Mouse (Mus musculus): ENCODE data around the gene Olfr62. TPM values are rescaled to one million over a fixed set of nuclear protein-coding genes. Genes with fewer than 3 reads are reported as not detected.
A peak's percentile ranks its signal among the peaks of the same experiment; 100 is the strongest.

Gene Olfr62
- not detected in 2 replicates for polyA plus RNA-seq (2012; ENCODE audit: insufficient read depth, insufficient read length, missing spikeins)

- TF ChIP-seq POLR2A (IDR thresholded peaks at IDR 0.05; ENCODE audit: borderline replicate concordance, low read depth, low read length) = no peak
- Histone ChIP-seq H3K4me3 (ENCODE audit: insufficient read depth, low read length) (no peak within 1 kb of the TSS), H3K27ac (ENCODE audit: insufficient read depth, low read depth, low read length) (no peak within 1 kb of the TSS), H3K4me1 (ENCODE audit: control insufficient read depth, insufficient read depth, low read length) (no peaks in the 10 kb centered on the region)
Measured at GRCm38 (mm10) chr4:118658652-118659051, at the start of gene Olfr62. Gene Olfr62, plus strand, starts transcription at chr4:118658952.

GRCm38 (mm10) chr4:118609836-118610235 lies 48.9 kb upstream of the Olfr62 start:
- no peak overlapping the region for H3K27ac ChIP-seq (ENCODE audit: insufficient read depth, low read depth, low read length)
- TF ChIP-seq POLR2A (IDR thresholded peaks at IDR 0.05; ENCODE audit: borderline replicate concordance, low read depth, low read length) (no peak), CTCF (IDR thresholded peaks at IDR 0.05; ENCODE audit: low read depth, low read length) (no peak)
- H3K4me1 ChIP-seq (ENCODE audit: control insufficient read depth, insufficient read depth, low read length) = no peaks in the 10 kb centered on the region
- H3K4me3 ChIP-seq (ENCODE audit: insufficient read depth, low read length) = no peak overlapping the region

- H3K4me3 ChIP-seq (ENCODE audit: insufficient read depth, low read length) = no peak overlapping the region
- H3K4me1 ChIP-seq (ENCODE audit: control insufficient read depth, insufficient read depth, low read length) = no peaks in the 10 kb centered on the region
- no peak overlapping the region for H3K27ac ChIP-seq (ENCODE audit: insufficient read depth, low read depth, low read length)
- no peak for TF ChIP-seq POLR2A (IDR thresholded peaks at IDR 0.05; ENCODE audit: borderline replicate concordance, low read depth, low read length)
- TF ChIP-seq CTCF (IDR thresholded peaks at IDR 0.05; ENCODE audit: low read depth, low read length) = peak; percentile 94
Measured at GRCm38 (mm10) chr4:118612619-118613018, 46.1 kb upstream of the Olfr62 start.

GRCm38 (mm10) chr4:118615412-118615811 lies 43.3 kb upstream of the Olfr62 start:
- Histone ChIP-seq H3K27ac (ENCODE audit: insufficient read depth, low read depth, low read length) (no peak overlapping the region), H3K4me3 (ENCODE audit: insufficient read depth, low read length) (no peak overlapping the region), H3K4me1 (ENCODE audit: control insufficient read depth, insufficient read depth, low read length) (no peaks in the 10 kb centered on the region)
- TF ChIP-seq POLR2A (IDR thresholded peaks at IDR 0.05; ENCODE audit: borderline replicate concordance, low read depth, low read length) = no peak
- no peak for TF ChIP-seq CTCF (IDR thresholded peaks at IDR 0.05; ENCODE audit: low read depth, low read length)

GRCm38 (mm10) chr4:118620279-118620966 lies 38.3 kb upstream of the Olfr62 start, which contains the start of the genes Cfap57 and Ebna1bp2:
Gene Cfap57, minus strand, starts transcription at chr4:118620777.
Gene Ebna1bp2, plus strand, starts transcription at chr4:118620799.
- H3K4me3 ChIP-seq (ENCODE audit: insufficient read depth, low read length) = peak within 1 kb of the TSS; percentile 98
- peaks cover 5% of the 10 kb centered on the region for H3K4me1 ChIP-seq (ENCODE audit: control insufficient read depth, insufficient read depth, low read length)
- no peak for TF ChIP-seq POLR2A (IDR thresholded peaks at IDR 0.05; ENCODE audit: borderline replicate concordance, low read depth, low read length)
- no peak for TF ChIP-seq CTCF (IDR thresholded peaks at IDR 0.05; ENCODE audit: low read depth, low read length)
- peak within 1 kb of the TSS; percentile 21 for H3K27ac ChIP-seq (ENCODE audit: insufficient read depth, low read depth, low read length)

- TF ChIP-seq POLR2A (IDR thresholded peaks at IDR 0.05; ENCODE audit: borderline replicate concordance, low read depth, low read length) (no peak), CTCF (IDR thresholded peaks at IDR 0.05; ENCODE audit: low read depth, low read length) (no peak)
- Histone ChIP-seq H3K4me3 (ENCODE audit: insufficient read depth, low read length) (peak overlapping the region; percentile 98), H3K4me1 (ENCODE audit: control insufficient read depth, insufficient read depth, low read length) (peaks cover 5% of the 10 kb centered on the region), H3K27ac (ENCODE audit: insufficient read depth, low read depth, low read length) (peak overlapping the region; percentile 21)
Measured at GRCm38 (mm10) chr4:118620967-118621320, 37.8 kb upstream of the Olfr62 start.

- peak overlapping the region; percentile 98 for H3K4me3 ChIP-seq (ENCODE audit: insufficient read depth, low read length)
- H3K4me1 ChIP-seq (ENCODE audit: control insufficient read depth, insufficient read depth, low read length) = peaks cover 5% of the 10 kb centered on the region
- H3K27ac ChIP-seq (ENCODE audit: insufficient read depth, low read depth, low read length) = no peak overlapping the region
- TF ChIP-seq POLR2A (IDR thresholded peaks at IDR 0.05; ENCODE audit: borderline replicate concordance, low read depth, low read length) (no peak), CTCF (IDR thresholded peaks at IDR 0.05; ENCODE audit: low read depth, low read length) (no peak)
Measured at GRCm38 (mm10) chr4:118621781-118622180, 37.0 kb upstream of the Olfr62 start.

- Histone ChIP-seq H3K27ac (ENCODE audit: insufficient read depth, low read depth, low read length) (no peak overlapping the region), H3K4me1 (ENCODE audit: control insufficient read depth, insufficient read depth, low read length) (no peaks in the 10 kb centered on the region), H3K4me3 (ENCODE audit: insufficient read depth, low read length) (no peak overlapping the region)
- no peak for TF ChIP-seq CTCF (IDR thresholded peaks at IDR 0.05; ENCODE audit: low read depth, low read length)
- TF ChIP-seq POLR2A (IDR thresholded peaks at IDR 0.05; ENCODE audit: borderline replicate concordance, low read depth, low read length) = no peak
Measured at GRCm38 (mm10) chr4:118630261-118630660, 28.5 kb upstream of the Olfr62 start.

GRCm38 (mm10) chr4:118642346-118643190 lies 16.2 kb upstream of the Olfr62 start:
- TF ChIP-seq CTCF (IDR thresholded peaks at IDR 0.05; ENCODE audit: low read depth, low read length) = no peak
- no peak for TF ChIP-seq POLR2A (IDR thresholded peaks at IDR 0.05; ENCODE audit: borderline replicate concordance, low read depth, low read length)
- H3K27ac ChIP-seq (ENCODE audit: insufficient read depth, low read depth, low read length) = no peak overlapping the region
- no peaks in the 10 kb centered on the region for H3K4me1 ChIP-seq (ENCODE audit: control insufficient read depth, insufficient read depth, low read length)
- H3K4me3 ChIP-seq (ENCODE audit: insufficient read depth, low read length) = no peak overlapping the region

- no peak overlapping the region for H3K27ac ChIP-seq (ENCODE audit: insufficient read depth, low read depth, low read length)
- no peak overlapping the region for H3K4me3 ChIP-seq (ENCODE audit: insufficient read depth, low read length)
- H3K4me1 ChIP-seq (ENCODE audit: control insufficient read depth, insufficient read depth, low read length) = no peaks in the 10 kb centered on the region
- no peak for TF ChIP-seq POLR2A (IDR thresholded peaks at IDR 0.05; ENCODE audit: borderline replicate concordance, low read depth, low read length)
- TF ChIP-seq CTCF (IDR thresholded peaks at IDR 0.05; ENCODE audit: low read depth, low read length) = peak; percentile 72
Measured at GRCm38 (mm10) chr4:118645234-118645633, 13.5 kb upstream of the Olfr62 start.
